Mouse (Mus musculus) lung, postnatal 0 days (tissue): ENCODE measurements around the gene Aldh1l1. TPM values are rescaled to one million over a fixed set of nuclear protein-coding genes. Genes with fewer than 3 reads are reported as not detected.

Source experiments
- ATAC-seq: fragments of 200-750 bp; cut with Nextera tagmentation; 2 replicates; pipeline ENCODE4 v1.8.0; 2017; ENCODE audit warnings: moderate library complexity
- DNase-seq: peaks from one replicate; pipeline ENCODE4 v3.0.0-alpha.2; 2016; ENCODE audit warnings: low spot score
- H3K27ac ChIP-seq: fragments of 300-500 bp; sonication (generic); 2 replicates; pipeline ENCODE4 v1.5.1; 2014; ENCODE audit warnings: antibody characterized with exemption, mild to moderate bottlenecking, low read length, mixed read lengths
- H3K27me3 ChIP-seq: fragments of 300-500 bp; sonication (generic); replicated peaks from 2 replicates; pipeline ENCODE4 v1.6.1; 2014; ENCODE audit warnings: low read length, mixed read lengths; ENCODE audit not compliant: insufficient read depth
- H3K36me3 ChIP-seq: fragments of 300-500 bp; sonication (generic); 2 replicates; pipeline ENCODE4 v1.6.1; 2014; ENCODE audit warnings: low read length, mixed read lengths; ENCODE audit not compliant: insufficient read depth
- H3K4me1 ChIP-seq: fragments of 300-500 bp; sonication (generic); 2 replicates; pipeline ENCODE4 v1.6.1; 2014; ENCODE audit warnings: antibody characterized with exemption, low read depth, low read length, mixed read lengths; ENCODE audit not compliant: insufficient read depth
- H3K4me2 ChIP-seq: fragments of 300-500 bp; sonication (generic); replicated peaks from 2 replicates; pipeline ENCODE4 v1.6.1; 2014; ENCODE audit warnings: low read depth, mild to moderate bottlenecking, low read length, moderate library complexity, mixed read lengths
- H3K4me3 ChIP-seq: fragments of 300-500 bp; sonication (generic); 2 replicates; pipeline ENCODE4 v1.5.1; 2014; ENCODE audit warnings: low read depth, low read length
- H3K9ac ChIP-seq: fragments of 300-500 bp; sonication (generic); replicated peaks from 2 replicates; pipeline ENCODE4 v1.6.1; 2014; ENCODE audit warnings: low read depth, mild to moderate bottlenecking
- H3K9me3 ChIP-seq: fragments of 300-500 bp; sonication (generic); 2 replicates; pipeline ENCODE4 v1.6.1; 2016; ENCODE audit warnings: low read length, mixed read lengths
- CTCF ChIP-seq: IDR thresholded peaks from 2 replicates; pipeline ENCODE4 v1.5.1; 2016; ENCODE audit warnings: antibody characterized with exemption, mild to moderate bottlenecking
- EP300 ChIP-seq: IDR thresholded peaks from 2 replicates; pipeline ENCODE4 v1.6.1; 2016; ENCODE audit warnings: antibody characterized with exemption, mild to moderate bottlenecking, control low read depth
- WGBS: fragments of 180-500 bp; shearing (Covaris S2); extraction: QIAGEN DNeasy Blood & Tissue Kit; methylation state at CpG from one replicate; pipeline ENCODE4 v1.1.7; 2014; 5-methylcytosine and 5-hydroxymethylcytosine counted together
- polyA plus RNA-seq: library from polyadenylated mRNA; unstranded; fragments of >200 nt; fragmentation: Nextera tagmentation; extraction: Ambion mirVana; gene quantifications from 2 replicates; pipeline ENCODE4 v1.2.1, GENCODE M21; 2015

Gene Aldh1l1
- polyA plus RNA-seq, 1 experiment from 2014 or later = 4.8 TPM

- peak; percentile 82 for ATAC-seq
- peak overlapping the region; percentile 62 for H3K27ac ChIP-seq
Measured at GRCm38 (mm10) chr6:90514369-90514768, 28.1 kb downstream of the Aldh1l1 start.

GRCm38 (mm10) chr6:90514883-90515405, 28.7 kb downstream of the Aldh1l1 start:
- no peak overlapping the region for H3K9ac ChIP-seq
- ATAC-seq (peak; percentile 93), DNase-seq (peak; percentile 89)

More at GRCm38 (mm10) chr6:90514369-90514768, 28.1 kb downstream of the Aldh1l1 start:
- peaks cover 5% of the 10 kb centered on the region; the same call in 1 of the 2 replicates for H3K4me1 ChIP-seq
- no peak overlapping the region for H3K4me2 ChIP-seq
- H3K4me3 ChIP-seq = no peak overlapping the region
- DNase-seq = peak; percentile 73
- no peaks in the 10 kb centered on the region for H3K9me3 ChIP-seq
- no peak overlapping the region for H3K9ac ChIP-seq
- H3K36me3 ChIP-seq = no peaks in the 10 kb centered on the region
- no peaks in the 10 kb centered on the region for H3K27me3 ChIP-seq
- TF ChIP-seq EP300 = no peak
- no peak for TF ChIP-seq CTCF

GRCm38 (mm10) chr6:90518892-90519291, 32.7 kb downstream of the Aldh1l1 start:
- ATAC-seq = no peak
- Histone ChIP-seq H3K9me3 (no peaks in the 10 kb centered on the region), H3K4me3 (no peak overlapping the region), H3K4me2 (no peak overlapping the region), H3K27ac (no peak overlapping the region), H3K4me1 (peaks cover 5% of the 10 kb centered on the region; the same call in 1 of the 2 replicates), H3K36me3 (no peaks in the 10 kb centered on the region), H3K27me3 (no peaks in the 10 kb centered on the region), H3K9ac (no peak overlapping the region)
- no peak for DNase-seq
- no peak for TF ChIP-seq CTCF
- no peak for TF ChIP-seq EP300
- WGBS = 31% methylated on average over 3 of the region's 3 CpGs

More at GRCm38 (mm10) chr6:90514883-90515405, 28.7 kb downstream of the Aldh1l1 start:
- peak; percentile 93 for TF ChIP-seq CTCF
- TF ChIP-seq EP300 = peak; percentile 55; the same call in 1 of the 2 replicates
- H3K27ac ChIP-seq = peak overlapping the region; percentile 62; the same call in 1 of the 2 replicates
- no peaks in the 10 kb centered on the region for H3K27me3 ChIP-seq
- peaks cover 5% of the 10 kb centered on the region; the same call in 1 of the 2 replicates for H3K4me1 ChIP-seq
- WGBS = 33% methylated on average over 4 of the region's 4 CpGs
- H3K36me3 ChIP-seq = no peaks in the 10 kb centered on the region
- H3K9me3 ChIP-seq = no peaks in the 10 kb centered on the region
- no peak overlapping the region for H3K4me3 ChIP-seq
- no peak overlapping the region for H3K4me2 ChIP-seq

- TF ChIP-seq CTCF = no peak
- no peak for TF ChIP-seq EP300
- Histone ChIP-seq H3K27me3 (no peaks in the 10 kb centered on the region), H3K27ac (no peak overlapping the region), H3K4me1 (peaks cover 2% of the 10 kb centered on the region; the same call in 1 of the 2 replicates), H3K4me2 (no peak overlapping the region), H3K36me3 (no peaks in the 10 kb centered on the region), H3K4me3 (no peak overlapping the region), H3K9ac (no peak overlapping the region), H3K9me3 (no peaks in the 10 kb centered on the region)
- DNase-seq = no peak
- no peak for ATAC-seq
- WGBS = 42% methylated on average over 5 of the region's 5 CpGs
Measured at GRCm38 (mm10) chr6:90519375-90519774, 33.1 kb downstream of the Aldh1l1 start.

- 0 out of 2 replicates have a peak, but pooled peaks cover 2% of the 10 kb centered on the region for H3K4me1 ChIP-seq
- no peak overlapping the region for H3K27ac ChIP-seq
- ATAC-seq (no peak), DNase-seq (no peak)
- no peaks in the 10 kb centered on the region for H3K36me3 ChIP-seq
- H3K9ac ChIP-seq = no peak overlapping the region
- peak; percentile 23; the same call in 1 of the 2 replicates for TF ChIP-seq CTCF
- TF ChIP-seq EP300 = no peak
- WGBS = 53% methylated on average over 3 of the region's 3 CpGs
- no peaks in the 10 kb centered on the region for H3K9me3 ChIP-seq
- no peak overlapping the region for H3K4me2 ChIP-seq
- no peaks in the 10 kb centered on the region for H3K27me3 ChIP-seq
- H3K4me3 ChIP-seq = no peak overlapping the region
Measured at GRCm38 (mm10) chr6:90526406-90526805, 40.2 kb downstream of the Aldh1l1 start.

GRCm38 (mm10) chr6:90529461-90530046, 43.3 kb downstream of the Aldh1l1 start:
- H3K4me2 ChIP-seq = no peak overlapping the region
- H3K9ac ChIP-seq = no peak overlapping the region
- H3K27me3 ChIP-seq = no peaks in the 10 kb centered on the region
- no peak overlapping the region for H3K27ac ChIP-seq
- H3K4me1 ChIP-seq = 0 out of 2 replicates have a peak, but pooled peaks cover 2% of the 10 kb centered on the region
- H3K4me3 ChIP-seq = no peak overlapping the region
- WGBS = 39% methylated on average over 2 of the region's 2 CpGs
- no peaks in the 10 kb centered on the region for H3K9me3 ChIP-seq
- TF ChIP-seq EP300 (peak; percentile 79), CTCF (no peak)
- peak; percentile 71 for ATAC-seq
- no peaks in the 10 kb centered on the region for H3K36me3 ChIP-seq
- peak; percentile 67 for DNase-seq
